Mouse (Mus musculus) lung, adult 18-20 months (tissue): Measurements from ENCODE around the gene Hacd4.
"Not testable (repeated sequence)": the region's sequence is repeated elsewhere in the genome, so short reads cannot be mapped to it uniquely, and the experiment has no call there.

Experiments
- DNase-seq, 2 experiments: peaks; one replicate each; pipeline ENCODE4 v3.0.0; 2022; ENCODE audit warnings: mixed read lengths in 2 of 2

Gene Hacd4

GRCm38 (mm10) chr4:88432412-88433024 is 6.2 kb downstream of the Hacd4 start:
- no peak for DNase-seq

GRCm38 (mm10) chr4:88427630-88428239 is 11.0 kb downstream of the Hacd4 start:
- DNase-seq = no peak

- no peak for DNase-seq
Measured at GRCm38 (mm10) chr4:88424563-88424962, 14.2 kb downstream of the Hacd4 start.

- DNase-seq = no peak
Measured at GRCm38 (mm10) chr4:88419378-88419777, 19.4 kb downstream of the Hacd4 start.

GRCm38 (mm10) chr4:88415017-88415416 is 23.7 kb downstream of the Hacd4 start:
- DNase-seq = no peak

- no peak for DNase-seq
Measured at GRCm38 (mm10) chr4:88412331-88412730, 26.4 kb downstream of the Hacd4 start.

- no peak for DNase-seq
Measured at GRCm38 (mm10) chr4:88409279-88409678, 29.4 kb downstream of the Hacd4 start.

GRCm38 (mm10) chr4:88406887-88407696 is 31.6 kb downstream of the Hacd4 start:
- peak; percentile 27 to 28 for DNase-seq

GRCm38 (mm10) chr4:88402884-88403283 is 35.8 kb downstream of the Hacd4 start:
- no peak for DNase-seq

GRCm38 (mm10) chr4:88400992-88401313 is 37.8 kb downstream of the Hacd4 start:
- no peak for DNase-seq

GRCm38 (mm10) chr4:88400302-88400991 is 38.3 kb downstream of the Hacd4 start:
- DNase-seq = no peak

- DNase-seq = no peak
Measured at GRCm38 (mm10) chr4:88396995-88397521, 41.7 kb downstream of the Hacd4 start.

GRCm38 (mm10) chr4:88395717-88396116 is 43.0 kb downstream of the Hacd4 start:
- no peak for DNase-seq

- DNase-seq = not testable (repeated sequence)
Measured at GRCm38 (mm10) chr4:88390596-88390995, 48.1 kb downstream of the Hacd4 start.

GRCm38 (mm10) chr4:88390036-88390435 is 48.7 kb downstream of the Hacd4 start:
- no peak for DNase-seq

GRCm38 (mm10) chr4:88372293-88373224 is 66.2 kb downstream of the Hacd4 start:
- DNase-seq = no peak

GRCm38 (mm10) chr4:88370819-88371218 is 67.9 kb downstream of the Hacd4 start:
- no peak for DNase-seq

GRCm38 (mm10) chr4:88369951-88370350 is 68.8 kb downstream of the Hacd4 start:
- DNase-seq = no peak

- DNase-seq = no peak
Measured at GRCm38 (mm10) chr4:88357431-88357830, 81.3 kb downstream of the Hacd4 start.

GRCm38 (mm10) chr4:88356652-88357051 is 82.1 kb downstream of the Hacd4 start:
- no peak for DNase-seq

GRCm38 (mm10) chr4:88350910-88351309 is 87.8 kb downstream of the Hacd4 start:
- peak; percentile 50 to 67 for DNase-seq
